Mouse (Mus musculus) thymus, postnatal 4 days (tissue): ENCODE results near the gene Foxi1.
"Not testable (repeated sequence)": the region's sequence is repeated elsewhere in the genome, so short reads cannot be mapped to it uniquely, and the experiment has no call there.

Source experiments
- DNase-seq: peaks from one replicate; pipeline ENCODE4 v3.0.0; 2021

The Foxi1 gene

DNA sequence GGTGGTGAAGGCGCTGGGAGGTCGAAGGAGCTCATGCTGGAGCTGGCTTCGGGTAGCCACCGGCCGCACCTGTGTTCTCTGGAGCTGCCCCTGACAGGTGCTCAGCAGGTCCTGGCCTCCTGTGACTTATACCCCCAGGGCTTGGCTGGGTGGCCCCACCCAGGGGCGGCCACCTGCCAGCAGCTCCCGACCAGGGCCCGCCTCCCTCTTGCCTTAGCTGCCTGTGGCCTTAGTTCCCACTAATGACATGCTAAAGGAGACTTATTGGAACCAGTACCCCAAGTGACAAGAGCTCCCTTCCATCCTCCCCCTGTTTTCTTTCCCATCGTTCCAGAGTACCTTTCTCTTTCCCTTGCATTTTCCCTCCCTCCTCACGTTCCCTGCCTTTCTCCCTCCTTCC lies at the start of gene Foxi1:
Foxi1 (minus strand) TSS at position 101 of the 400 bp plus-strand sequence.
- no peak for DNase-seq

DNA sequence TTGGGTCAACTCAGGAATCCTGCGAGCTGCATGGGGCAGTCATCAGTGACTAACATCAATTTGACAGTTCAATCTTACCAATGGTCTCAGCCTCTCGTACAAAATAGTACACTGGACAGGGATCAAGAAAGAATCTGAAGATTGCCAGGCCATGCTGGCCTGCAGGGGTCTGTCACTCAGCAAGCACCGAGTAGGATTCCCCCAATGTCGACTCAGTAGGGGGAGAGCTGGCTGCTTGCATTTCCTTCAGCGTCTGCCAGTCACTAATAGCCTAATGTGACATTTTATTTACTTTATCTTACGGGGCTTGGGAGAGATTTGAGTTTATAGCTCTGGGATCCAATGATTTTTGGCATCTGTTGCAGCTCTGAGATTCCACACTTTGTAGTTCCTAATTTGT lies 35.1 kb upstream of the Foxi1 start:
- no peak for DNase-seq

- no peak for DNase-seq
Observed at GRCm38 (mm10) chr11:34240252-34240651, 32.4 kb upstream of the Foxi1 start.

DNA sequence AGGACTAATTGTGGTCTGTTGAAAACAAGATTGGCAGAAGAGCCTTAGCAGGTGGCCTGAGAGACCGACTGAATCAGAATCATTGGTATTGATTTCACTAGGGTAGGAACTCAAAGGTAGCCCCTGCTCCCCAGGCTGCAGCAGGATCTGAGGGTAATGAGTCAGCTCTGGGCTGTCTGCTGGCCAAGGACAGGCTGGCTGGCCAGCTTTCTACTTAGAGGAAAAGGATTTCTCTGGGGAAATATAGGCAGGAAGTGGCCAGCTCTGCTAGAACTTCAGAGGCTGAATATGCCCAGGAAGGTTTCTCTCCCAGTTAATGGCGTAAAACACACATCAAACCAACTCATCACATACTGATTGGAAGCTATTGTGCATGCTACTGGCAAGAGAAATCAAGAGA lies 31.8 kb upstream of the Foxi1 start:
- DNase-seq: no peak

- DNase-seq: no peak
Observed at GRCm38 (mm10) chr11:34236885-34237284, 29.0 kb upstream of the Foxi1 start.

DNA sequence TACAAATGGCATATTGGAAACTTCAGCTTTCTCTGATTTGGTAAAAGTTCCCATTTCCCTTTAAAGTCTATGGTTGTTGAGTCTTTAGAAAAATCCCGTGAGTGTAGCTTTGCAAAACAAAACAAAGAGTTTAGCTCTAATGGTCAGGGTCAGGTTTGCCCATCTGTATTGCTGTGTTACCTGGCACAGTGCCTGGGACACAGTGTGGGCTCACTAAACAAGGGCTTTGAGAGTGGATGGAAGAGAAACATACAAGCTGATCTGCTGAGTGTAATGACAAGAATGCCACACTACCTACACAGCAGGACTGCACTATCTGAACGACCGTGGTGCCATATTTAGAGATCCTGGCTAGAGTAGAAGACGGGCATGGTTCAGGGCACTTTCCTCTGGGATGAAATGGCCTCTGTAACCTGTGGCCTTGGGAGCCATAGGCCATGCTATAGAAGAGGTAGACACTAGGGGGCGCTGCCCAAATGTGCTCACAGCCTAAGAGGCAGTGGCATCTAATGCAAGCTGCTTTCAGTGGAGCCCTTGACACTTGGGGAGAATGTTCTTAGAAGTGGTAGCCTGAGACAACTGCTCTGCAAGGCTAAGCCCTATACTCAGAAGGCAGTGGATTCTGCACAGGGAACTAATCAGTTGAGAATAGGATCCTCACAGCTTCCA lies 28.3 kb upstream of the Foxi1 start:
- peak; percentile 66 for DNase-seq

GRCm38 (mm10) chr11:34228758-34229364 lies 21.0 kb upstream of the Foxi1 start:
- peak; percentile 78 for DNase-seq

DNA sequence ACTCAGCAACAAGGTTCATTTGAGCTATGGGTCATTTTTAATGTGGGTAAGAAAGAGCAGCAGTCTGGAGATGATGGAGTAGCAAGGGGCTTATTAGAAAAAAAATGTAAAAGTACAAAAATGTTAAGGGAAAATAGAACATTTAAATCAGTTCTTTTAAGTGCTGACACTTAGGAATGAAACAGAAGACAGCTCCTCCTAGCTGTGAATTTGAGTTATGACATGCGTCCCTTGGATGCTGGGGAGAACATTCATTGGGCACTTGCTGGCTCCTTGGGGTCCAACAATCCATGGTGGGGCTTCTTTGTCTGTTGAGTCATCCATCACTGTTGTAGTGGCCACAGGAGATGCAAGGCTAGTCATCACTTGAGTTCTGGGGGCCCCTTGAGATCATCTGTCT lies 19.3 kb upstream of the Foxi1 start:
- no peak for DNase-seq

GRCm38 (mm10) chr11:34220596-34220995 lies 12.7 kb upstream of the Foxi1 start:
- not testable (repeated sequence) for DNase-seq

GRCm38 (mm10) chr11:34212853-34213252 lies 5.0 kb upstream of the Foxi1 start:
- DNase-seq: peak; percentile 73

GRCm38 (mm10) chr11:34202769-34203168 lies 5.1 kb downstream of the Foxi1 start:
- DNase-seq: no peak

- DNase-seq: no peak
Observed at GRCm38 (mm10) chr11:34195142-34195541, 12.7 kb downstream of the Foxi1 start.

DNA sequence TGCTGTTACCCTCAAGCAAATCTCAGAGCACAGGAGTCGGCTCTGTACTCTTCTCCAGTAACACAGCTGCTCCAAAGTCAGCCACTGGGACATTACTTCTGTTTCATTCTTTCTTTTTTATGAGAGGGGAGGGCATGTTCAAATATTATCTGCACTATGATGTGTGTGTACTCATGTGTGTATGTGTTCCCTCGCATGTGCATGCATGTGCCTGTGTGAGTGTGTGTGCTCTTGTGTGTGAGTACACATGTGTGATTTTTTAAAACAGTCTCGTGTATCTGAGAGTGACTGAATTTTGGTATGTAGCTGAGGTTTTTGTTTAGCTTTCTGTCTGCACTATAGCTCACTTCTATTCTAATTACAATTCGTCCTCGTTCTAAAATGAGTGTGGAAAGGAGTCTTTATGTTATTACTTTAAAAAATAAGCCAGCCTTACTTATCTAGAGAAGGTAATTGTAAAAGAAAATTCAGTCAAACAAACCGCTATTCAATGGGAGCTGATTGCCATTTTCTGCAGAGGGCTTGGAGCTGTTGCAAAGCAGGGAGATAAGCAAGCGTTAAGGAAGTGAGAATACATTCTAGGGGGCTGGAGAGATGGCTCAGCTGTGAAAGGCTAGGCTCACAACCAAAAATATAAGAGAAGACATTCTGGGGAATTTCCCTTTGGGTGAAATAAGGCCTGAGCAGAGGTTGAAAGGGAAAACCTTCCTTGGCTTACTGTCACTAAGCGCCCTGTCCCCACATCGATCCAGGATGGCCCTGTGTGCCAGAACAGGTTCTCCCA lies 13.5 kb downstream of the Foxi1 start:
- DNase-seq: no peak

GRCm38 (mm10) chr11:34193658-34194057 lies 14.2 kb downstream of the Foxi1 start:
- peak; percentile 14 for DNase-seq

- DNase-seq: no peak
Observed at GRCm38 (mm10) chr11:34184266-34184665, 23.6 kb downstream of the Foxi1 start.

DNA sequence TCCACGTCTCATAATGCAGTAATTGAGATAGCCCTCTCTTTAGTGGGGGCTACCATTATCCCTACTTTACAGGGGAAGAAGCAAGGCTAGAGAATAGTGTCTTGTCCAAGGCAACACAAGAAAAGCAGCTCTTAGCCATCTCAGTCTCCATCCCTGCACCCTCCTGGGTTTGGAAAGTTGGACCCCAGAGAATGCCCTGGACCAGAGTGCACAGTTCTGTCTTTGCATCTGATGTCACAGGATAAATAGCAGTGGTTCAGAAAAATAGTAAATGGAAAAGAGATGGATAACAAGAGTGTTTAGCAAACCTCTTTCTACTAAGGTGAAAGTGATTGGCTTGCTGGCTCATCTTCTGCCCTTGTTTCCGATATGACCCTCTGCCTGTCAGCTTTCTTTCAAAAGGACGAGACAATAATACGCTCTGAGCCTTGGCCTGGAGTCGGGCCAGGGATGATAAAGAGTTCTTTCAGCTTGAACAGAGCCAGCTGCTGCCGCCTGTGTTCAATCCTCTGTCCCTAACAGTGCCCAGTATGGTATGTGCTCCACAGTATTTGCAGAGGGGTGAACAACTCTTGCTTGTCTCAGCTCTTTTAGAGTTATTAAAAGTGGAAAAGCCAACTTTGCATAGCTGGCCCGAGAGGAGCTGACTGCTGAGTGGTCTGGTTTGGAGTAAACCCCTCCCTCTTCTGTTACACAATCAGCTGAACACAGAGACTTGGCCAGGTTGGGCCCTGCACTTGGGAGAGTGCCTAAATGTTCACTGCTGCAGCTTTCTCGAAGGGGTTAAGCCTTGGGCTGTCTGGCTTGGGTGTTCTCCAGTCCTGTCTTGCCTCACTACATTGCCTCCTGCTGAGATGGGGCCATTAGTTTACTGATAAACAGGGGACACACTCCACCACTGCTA lies 26.4 kb downstream of the Foxi1 start:
- no peak for DNase-seq

DNA sequence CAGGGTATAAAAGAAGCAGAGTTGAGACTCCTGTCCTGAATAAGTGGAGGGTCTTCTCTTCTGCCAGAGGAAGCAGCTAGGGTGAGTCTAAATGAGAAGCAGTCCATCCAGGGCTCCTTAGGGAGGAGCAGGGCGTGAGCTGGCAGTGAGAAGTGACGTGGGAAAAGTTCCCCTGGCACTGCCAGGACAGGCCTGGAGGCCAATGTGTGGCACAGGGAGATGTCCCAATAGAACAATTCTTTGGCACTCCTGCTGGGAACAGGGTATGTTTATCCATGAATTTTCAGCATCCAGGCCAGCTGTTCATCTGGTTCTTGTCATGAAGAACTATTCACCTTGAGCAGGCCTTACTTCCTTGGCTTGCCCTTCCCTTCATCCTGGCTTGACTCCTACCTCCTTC lies 29.1 kb downstream of the Foxi1 start:
- DNase-seq: no peak

- no peak for DNase-seq
Observed at GRCm38 (mm10) chr11:34176371-34176770, 31.5 kb downstream of the Foxi1 start.

GRCm38 (mm10) chr11:34171221-34171620 lies 36.7 kb downstream of the Foxi1 start:
- no peak for DNase-seq

- no peak for DNase-seq
Observed at GRCm38 (mm10) chr11:34169464-34169894, 38.4 kb downstream of the Foxi1 start.

DNA sequence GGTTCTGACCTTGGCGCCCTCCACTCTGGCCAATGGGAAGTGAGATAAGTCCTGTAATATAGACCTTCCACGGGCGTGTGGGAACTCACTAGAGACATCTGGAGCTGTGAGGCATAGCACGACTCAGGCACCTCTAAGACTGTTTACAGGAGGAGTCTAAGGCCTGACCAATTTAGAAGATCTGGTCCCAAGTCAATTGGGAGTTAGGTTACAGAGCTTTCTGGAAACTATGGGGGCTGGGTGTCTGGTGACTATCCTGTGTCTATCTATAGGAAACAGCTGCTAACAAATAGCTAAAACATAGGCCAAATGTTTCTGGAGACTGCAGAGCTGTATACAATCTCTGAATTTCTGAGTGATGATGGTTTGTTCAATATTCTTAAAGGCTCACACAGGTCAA lies 41.5 kb downstream of the Foxi1 start:
- DNase-seq: no peak

DNA sequence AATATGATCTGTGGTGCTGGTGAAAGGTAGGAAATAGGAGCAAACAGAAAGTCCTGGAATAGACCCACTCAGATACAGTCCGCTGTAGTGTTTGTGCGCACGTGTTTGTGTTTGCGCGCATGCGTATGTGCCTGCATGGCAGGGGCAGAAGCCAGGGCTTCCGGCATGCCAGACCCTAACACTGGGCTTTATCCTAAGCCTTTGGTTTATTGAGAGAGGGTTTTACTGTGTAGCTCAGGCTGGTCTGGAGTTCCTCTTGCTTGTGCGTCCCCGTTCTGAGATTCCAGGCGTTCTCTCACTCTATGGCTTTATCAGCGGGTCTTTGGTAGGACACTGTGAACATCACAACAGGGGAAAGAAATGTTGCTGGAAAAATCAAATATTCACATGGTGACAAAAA lies 42.6 kb downstream of the Foxi1 start:
- DNase-seq: no peak

DNA sequence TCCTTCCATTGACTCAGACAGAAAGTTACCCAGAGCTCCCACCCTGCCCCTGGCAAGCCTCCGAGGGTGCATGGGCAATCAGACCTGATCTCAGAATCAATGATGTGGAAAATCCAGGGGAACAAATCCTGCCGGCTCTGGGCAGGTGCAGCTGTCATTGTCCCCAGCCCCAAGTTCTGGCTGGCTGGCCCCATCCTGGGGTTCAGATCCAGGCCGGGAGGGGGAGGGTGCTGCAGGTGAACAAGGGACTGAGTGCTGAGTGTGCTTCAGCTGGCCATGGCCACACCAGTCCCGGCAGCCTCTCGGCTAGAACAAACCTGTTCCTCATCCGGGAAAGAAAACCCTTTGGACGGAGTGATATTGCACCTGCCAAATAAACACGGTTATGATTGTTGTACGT lies 49.0 kb downstream of the Foxi1 start:
- DNase-seq: no peak
